Mouse (Mus musculus): ENCODE results near the gene Cox8a.

GRCm38 (mm10) chr19:7170916-7171315, 46.5 kb downstream of the Cox8a start:
- TF ChIP-seq EP300 (IDR thresholded peaks at IDR 0.05; ENCODE audit: low read depth in 1 of 2, low read length in 2 of 2) (no peak), MEF2A (IDR thresholded peaks at IDR 0.05; ENCODE audit: extremely low read depth, insufficient replicate concordance, low read depth, low read length, poor library complexity, severe bottlenecking) (no peak), NELFE (IDR thresholded peaks at IDR 0.05; ENCODE audit: low read depth, low read length) (no peak), TAL1 (IDR thresholded peaks at IDR 0.05; ENCODE audit: low read length) (no peak)

Data from MEL (cell line).